Mouse (Mus musculus): ENCODE measurements around the gene Sarnp. TPM values are rescaled to one million over a fixed set of nuclear protein-coding genes. Genes with fewer than 3 reads are reported as not detected.
A peak's percentile ranks its signal among the peaks of the same experiment; 100 is the strongest.

The Sarnp gene
- polyA plus RNA-seq, 1 experiment from 2014 or later, result 214 TPM

DNA sequence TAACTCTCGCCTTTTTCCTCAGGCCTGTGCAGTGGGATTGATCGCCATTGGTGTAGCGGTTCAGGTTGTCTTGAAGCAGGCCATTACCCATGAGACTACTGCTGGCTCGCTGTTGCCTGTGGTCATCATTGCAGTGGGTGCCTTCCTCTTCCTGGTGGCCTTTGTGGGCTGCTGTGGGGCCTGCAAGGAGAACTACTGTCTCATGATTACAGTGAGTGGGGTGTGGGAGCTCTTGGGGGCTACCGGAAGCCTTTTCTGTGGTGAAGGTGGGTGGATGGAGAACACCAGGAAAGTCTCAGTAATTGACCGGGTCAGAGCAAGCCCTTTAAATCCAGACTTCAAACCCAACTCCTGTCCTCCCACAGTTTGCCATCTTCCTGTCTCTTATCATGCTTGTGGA is 94.3 kb downstream of the Sarnp start:
- no peak overlapping the region for H3K9ac ChIP-seq
- H3K36me3 ChIP-seq, result peaks cover 36% of the 10 kb centered on the region
- H3K4me1 ChIP-seq, result peaks cover 31% of the 10 kb centered on the region
- peak overlapping the region; percentile 83 for H3K4me2 ChIP-seq
- H3K27me3 ChIP-seq, result no peaks in the 10 kb centered on the region
- ATAC-seq (ENCODE audit: borderline replicate concordance, extremely low read depth, low FRiP score, low TSS enrichment), result no peak
- H3K9me3 ChIP-seq, result no peaks in the 10 kb centered on the region
- 86% methylated on average over 6 of the region's 6 CpGs for WGBS
- H3K4me3 ChIP-seq, result peak overlapping the region; percentile 94
- no peak overlapping the region for H3K27ac ChIP-seq

DNA sequence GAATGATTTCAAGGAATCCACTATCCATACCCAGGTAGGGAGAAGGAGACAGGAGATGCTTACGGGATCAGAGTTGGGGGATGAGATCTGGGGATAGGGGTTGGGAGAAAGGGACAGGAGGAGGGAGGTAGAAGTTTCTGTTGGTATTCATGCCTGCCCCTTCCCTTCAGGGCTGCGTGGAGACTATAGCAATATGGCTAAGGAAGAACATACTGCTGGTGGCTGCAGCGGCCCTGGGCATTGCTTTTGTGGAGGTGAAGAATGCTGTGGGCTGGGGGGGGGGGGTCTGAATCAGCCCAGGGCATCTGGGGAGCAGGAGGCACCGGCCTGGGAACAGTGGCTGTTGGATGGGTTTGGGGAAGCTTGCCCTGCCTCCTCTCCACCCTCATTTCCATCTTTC is 95.1 kb downstream of the Sarnp start:
- no peak overlapping the region for H3K9ac ChIP-seq
- WGBS, result 82% methylated on average over 4 of the region's 4 CpGs

DNA sequence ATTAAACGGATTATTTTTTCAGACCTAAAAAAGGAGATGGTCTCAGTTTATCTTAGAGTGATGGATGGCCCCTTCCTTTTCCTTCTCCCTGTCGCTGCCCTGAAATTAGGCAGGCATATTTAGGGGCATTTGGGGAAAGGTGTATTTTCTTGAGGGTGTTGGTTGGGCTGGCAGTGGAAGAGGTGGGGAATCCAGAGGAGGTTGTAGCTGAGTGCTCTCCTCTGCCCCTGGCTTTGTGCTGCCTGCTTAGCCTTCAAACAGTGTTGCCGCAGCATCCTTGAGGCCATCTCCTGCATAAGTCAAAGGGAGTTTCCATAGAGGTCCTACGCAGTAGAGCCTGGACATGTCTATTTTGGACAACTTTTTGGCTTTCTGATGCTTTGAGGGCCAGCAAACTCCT is 95.7 kb downstream of the Sarnp start:
- Histone ChIP-seq H3K9ac (no peak overlapping the region), H3K4me1 (peaks cover 31% of the 10 kb centered on the region), H3K27me3 (no peaks in the 10 kb centered on the region), H3K36me3 (peaks cover 48% of the 10 kb centered on the region), H3K27ac (0 out of 2 replicates have a peak overlapping the region, but pooled peaks have one; percentile 30), H3K4me3 (no peak overlapping the region), H3K9me3 (no peaks in the 10 kb centered on the region), H3K4me2 (no peak overlapping the region)
- ATAC-seq (ENCODE audit: borderline replicate concordance, extremely low read depth, low FRiP score, low TSS enrichment), result no peak
- 74% methylated on average over 4 of the region's 4 CpGs for WGBS

More for the DNA sequence above, 95.1 kb downstream of the Sarnp start:
- no peak for ATAC-seq (ENCODE audit: borderline replicate concordance, extremely low read depth, low FRiP score, low TSS enrichment)
- Histone ChIP-seq H3K27me3 (no peaks in the 10 kb centered on the region), H3K27ac (no peak overlapping the region), H3K36me3 (peaks cover 43% of the 10 kb centered on the region), H3K4me1 (peaks cover 31% of the 10 kb centered on the region), H3K9me3 (no peaks in the 10 kb centered on the region), H3K4me3 (no peak overlapping the region), H3K4me2 (no peak overlapping the region)

- Histone ChIP-seq H3K9me3 (no peaks in the 10 kb centered on the region), H3K27ac (0 out of 2 replicates have a peak overlapping the region, but pooled peaks have one; percentile 30), H3K4me1 (peaks cover 31% of the 10 kb centered on the region), H3K27me3 (no peaks in the 10 kb centered on the region), H3K36me3 (peaks cover 52% of the 10 kb centered on the region), H3K9ac (no peak overlapping the region), H3K4me2 (no peak overlapping the region), H3K4me3 (no peak overlapping the region)
- WGBS, result 7% methylated on average over 5 of the region's 5 CpGs
- no peak for ATAC-seq (ENCODE audit: borderline replicate concordance, extremely low read depth, low FRiP score, low TSS enrichment)
Observed at GRCm38 (mm10) chr10:128913219-128913618, 96.1 kb downstream of the Sarnp start.

- ATAC-seq (ENCODE audit: borderline replicate concordance, extremely low read depth, low FRiP score, low TSS enrichment), result no peak
- H3K9me3 ChIP-seq, result no peaks in the 10 kb centered on the region
- no peak overlapping the region for H3K27ac ChIP-seq
- no peak overlapping the region for H3K4me3 ChIP-seq
- H3K4me1 ChIP-seq, result peaks cover 33% of the 10 kb centered on the region
- WGBS, result 86% methylated on average over 12 of the region's 12 CpGs
- H3K4me2 ChIP-seq, result no peak overlapping the region
- no peaks in the 10 kb centered on the region for H3K27me3 ChIP-seq
- H3K36me3 ChIP-seq, result peaks cover 55% of the 10 kb centered on the region
- no peak overlapping the region for H3K9ac ChIP-seq
Observed at GRCm38 (mm10) chr10:128913696-128914095, 96.6 kb downstream of the Sarnp start.

- no peaks in the 10 kb centered on the region for H3K9me3 ChIP-seq
- no peak overlapping the region for H3K9ac ChIP-seq
- H3K4me1 ChIP-seq, result peaks cover 40% of the 10 kb centered on the region
- H3K27ac ChIP-seq, result no peak overlapping the region
- no peak for ATAC-seq (ENCODE audit: borderline replicate concordance, extremely low read depth, low FRiP score, low TSS enrichment)
- peaks cover 59% of the 10 kb centered on the region for H3K36me3 ChIP-seq
- WGBS, result 94% methylated on average over 2 of the region's 2 CpGs
- H3K4me3 ChIP-seq, result no peak overlapping the region
- no peaks in the 10 kb centered on the region for H3K27me3 ChIP-seq
- H3K4me2 ChIP-seq, result no peak overlapping the region
Observed at GRCm38 (mm10) chr10:128915550-128915949, 98.4 kb downstream of the Sarnp start.

DNA sequence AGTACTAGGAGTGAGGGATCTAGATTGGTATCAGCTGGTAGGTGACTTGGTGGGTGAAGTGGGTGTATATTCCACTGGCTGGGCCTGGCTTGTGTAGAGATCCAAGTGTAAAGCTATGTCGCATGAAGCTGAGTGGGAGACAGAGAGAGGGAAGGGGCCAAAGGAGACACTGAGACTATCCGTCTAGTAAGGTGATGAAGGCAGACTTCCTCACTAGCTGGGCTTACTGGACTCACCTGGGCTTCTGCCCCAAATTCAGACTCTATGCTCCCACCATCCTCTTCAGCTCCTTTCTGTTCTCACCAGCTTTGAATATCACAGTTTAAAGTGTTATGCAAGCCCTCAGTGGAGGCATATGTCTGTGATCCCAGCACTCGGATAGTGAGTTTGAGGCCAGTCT is 99.5 kb downstream of the Sarnp start:
- H3K9me3 ChIP-seq, result no peaks in the 10 kb centered on the region
- no peak overlapping the region for H3K9ac ChIP-seq
- WGBS, result 88% methylated on average over 3 of the region's 3 CpGs
- H3K27me3 ChIP-seq, result no peaks in the 10 kb centered on the region
- no peak overlapping the region for H3K4me3 ChIP-seq
- ATAC-seq (ENCODE audit: borderline replicate concordance, extremely low read depth, low FRiP score, low TSS enrichment), result no peak
- H3K36me3 ChIP-seq, result peaks cover 59% of the 10 kb centered on the region
- H3K27ac ChIP-seq, result no peak overlapping the region
- H3K4me1 ChIP-seq, result peaks cover 36% of the 10 kb centered on the region
- H3K4me2 ChIP-seq, result no peak overlapping the region

DNA sequence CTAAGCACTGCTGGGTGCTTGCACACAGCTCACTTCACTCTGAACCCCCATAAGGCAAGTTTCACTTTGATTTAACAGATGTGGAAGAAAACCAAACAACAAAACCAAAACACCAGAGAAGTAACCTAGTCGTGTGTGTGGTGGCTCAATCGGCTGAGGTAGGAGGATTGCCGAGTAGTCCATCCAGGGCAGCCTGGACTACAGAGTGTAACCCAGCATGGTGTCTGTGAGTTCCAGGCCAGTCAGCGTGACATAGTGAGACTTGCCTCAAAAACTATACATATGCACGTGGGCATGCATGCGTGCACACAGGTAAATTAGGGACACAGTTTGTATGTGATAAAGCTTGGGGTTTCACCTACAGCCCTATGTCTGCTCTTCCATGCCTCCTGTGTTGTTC is 100.3 kb downstream of the Sarnp start:
- Histone ChIP-seq H3K4me2 (no peak overlapping the region), H3K27ac (no peak overlapping the region), H3K36me3 (peaks cover 56% of the 10 kb centered on the region), H3K27me3 (no peaks in the 10 kb centered on the region), H3K4me3 (no peak overlapping the region), H3K4me1 (peaks cover 43% of the 10 kb centered on the region), H3K9me3 (no peaks in the 10 kb centered on the region), H3K9ac (no peak overlapping the region)
- ATAC-seq (ENCODE audit: borderline replicate concordance, extremely low read depth, low FRiP score, low TSS enrichment), result no peak
- WGBS, result 83% methylated on average over 6 of the region's 6 CpGs

GRCm38 (mm10) chr10:128918246-128918645 is 101.1 kb downstream of the Sarnp start:
- Histone ChIP-seq H3K4me3 (no peak overlapping the region), H3K27ac (no peak overlapping the region), H3K36me3 (peaks cover 50% of the 10 kb centered on the region), H3K4me1 (peaks cover 43% of the 10 kb centered on the region), H3K4me2 (no peak overlapping the region), H3K27me3 (no peaks in the 10 kb centered on the region), H3K9ac (no peak overlapping the region), H3K9me3 (no peaks in the 10 kb centered on the region)
- WGBS, result 72% methylated on average over 7 of the region's 7 CpGs
- no peak for ATAC-seq (ENCODE audit: borderline replicate concordance, extremely low read depth, low FRiP score, low TSS enrichment)

GRCm38 (mm10) chr10:128919203-128919631 is 102.1 kb downstream of the Sarnp start:
- no peak overlapping the region for H3K9ac ChIP-seq
- no peak for ATAC-seq (ENCODE audit: borderline replicate concordance, extremely low read depth, low FRiP score, low TSS enrichment)
- peaks cover 46% of the 10 kb centered on the region for H3K4me1 ChIP-seq
- WGBS, result 26% methylated on average over 6 of the region's 6 CpGs
- H3K27ac ChIP-seq, result peak overlapping the region; percentile 57
- H3K4me2 ChIP-seq, result no peak overlapping the region
- no peaks in the 10 kb centered on the region for H3K27me3 ChIP-seq
- peaks cover 41% of the 10 kb centered on the region for H3K36me3 ChIP-seq
- no peaks in the 10 kb centered on the region for H3K9me3 ChIP-seq
- H3K4me3 ChIP-seq, result no peak overlapping the region

DNA sequence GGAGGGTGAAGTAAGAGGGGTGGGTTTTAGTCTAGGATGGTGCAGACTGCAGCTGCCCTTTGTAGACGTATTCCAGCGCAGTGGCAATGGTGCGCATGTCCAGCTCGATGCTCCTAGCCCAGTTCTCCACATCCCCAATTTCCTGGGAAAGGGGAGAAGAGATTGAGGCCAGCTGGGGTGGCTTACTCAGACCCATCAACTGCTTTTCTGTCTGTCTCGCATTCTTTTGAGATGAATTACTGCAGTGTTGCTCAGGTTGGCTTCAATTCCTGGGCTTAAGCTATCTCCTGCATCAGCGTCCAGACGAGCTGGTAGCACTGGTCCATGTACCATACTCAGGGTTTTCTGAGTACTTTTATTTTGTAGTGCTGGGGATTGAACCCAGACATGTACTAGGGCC is 102.8 kb downstream of the Sarnp start:
- Histone ChIP-seq H3K27ac (peak overlapping the region; percentile 57; the same call in 1 of the 2 replicates), H3K27me3 (no peaks in the 10 kb centered on the region), H3K9ac (no peak overlapping the region), H3K4me1 (peaks cover 47% of the 10 kb centered on the region), H3K4me3 (no peak overlapping the region), H3K36me3 (peaks cover 34% of the 10 kb centered on the region), H3K9me3 (no peaks in the 10 kb centered on the region), H3K4me2 (no peak overlapping the region)
- 82% methylated on average over 7 of the region's 7 CpGs for WGBS
- no peak for ATAC-seq (ENCODE audit: borderline replicate concordance, extremely low read depth, low FRiP score, low TSS enrichment)

- Histone ChIP-seq H3K4me1 (peaks cover 47% of the 10 kb centered on the region), H3K27me3 (no peaks in the 10 kb centered on the region), H3K4me2 (no peak overlapping the region), H3K27ac (peak overlapping the region; percentile 57; the same call in 1 of the 2 replicates), H3K4me3 (no peak overlapping the region), H3K9me3 (no peaks in the 10 kb centered on the region), H3K36me3 (peaks cover 27% of the 10 kb centered on the region), H3K9ac (no peak overlapping the region)
- ATAC-seq (ENCODE audit: borderline replicate concordance, extremely low read depth, low FRiP score, low TSS enrichment), result no peak
- WGBS, result 46% methylated on average over 3 of the region's 3 CpGs
Observed at GRCm38 (mm10) chr10:128920736-128921161, 103.6 kb downstream of the Sarnp start.

DNA sequence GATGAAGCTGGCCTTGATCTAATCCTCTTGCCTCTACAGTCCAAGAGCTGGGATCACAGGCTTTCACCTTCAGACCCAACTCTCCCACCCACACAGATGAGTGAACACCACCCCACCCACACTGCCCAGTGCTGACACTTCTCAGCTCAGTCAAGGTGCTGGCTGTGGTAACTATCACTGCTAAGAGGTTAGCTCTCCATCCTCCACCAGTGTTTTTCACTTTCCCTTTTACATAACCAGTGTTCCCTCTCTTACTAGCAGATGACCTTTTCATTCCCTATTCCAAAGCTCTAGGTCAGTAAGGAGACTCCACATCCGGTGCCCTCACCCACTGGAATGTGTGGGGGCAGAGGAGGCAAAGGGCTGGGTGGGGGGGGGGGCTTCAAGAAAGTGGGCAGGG is 104.1 kb downstream of the Sarnp start:
- no peaks in the 10 kb centered on the region for H3K27me3 ChIP-seq
- ATAC-seq (ENCODE audit: borderline replicate concordance, extremely low read depth, low FRiP score, low TSS enrichment), result no peak
- 43% methylated on average over 1 of the region's 1 CpGs for WGBS
- H3K27ac ChIP-seq, result peak overlapping the region; percentile 57; the same call in 1 of the 2 replicates
- no peak overlapping the region for H3K4me2 ChIP-seq
- no peak overlapping the region for H3K4me3 ChIP-seq
- no peak overlapping the region for H3K9ac ChIP-seq
- H3K36me3 ChIP-seq, result peaks cover 24% of the 10 kb centered on the region
- peaks cover 47% of the 10 kb centered on the region for H3K4me1 ChIP-seq
- H3K9me3 ChIP-seq, result no peaks in the 10 kb centered on the region

Data from lung, embryonic 15.5 days (tissue).